Mouse (Mus musculus) intestine, embryonic 14.5 days (tissue): ENCODE data around the gene Hdac1. TPM values are rescaled to one million over a fixed set of nuclear protein-coding genes. Genes with fewer than 3 reads are reported as not detected.
A peak's percentile ranks its signal among the peaks of the same experiment; 100 is the strongest.

Experiments
- ATAC-seq: fragments of 200-750 bp; cut with Nextera tagmentation; replicated peaks from 2 replicates; pipeline ENCODE4 v1.8.0; 2017; ENCODE audit warnings: low read depth, moderate number of reproducible peaks, moderate TSS enrichment, moderate library complexity; ENCODE audit not compliant: low FRiP score, low TSS enrichment
- DNase-seq: peaks from one replicate; pipeline ENCODE4 v3.0.0-alpha.2; 2018; ENCODE audit warnings: low spot score
- H3K27ac ChIP-seq: fragments of 300-500 bp; sonication (generic); 2 replicates; pipeline ENCODE4 v1.5.1; 2014; ENCODE audit warnings: low read depth, mild to moderate bottlenecking, control low read depth
- H3K27me3 ChIP-seq: fragments of 300-500 bp; sonication (generic); replicated peaks from 2 replicates; pipeline ENCODE4 v1.6.1; 2014; ENCODE audit warnings: low read length, control low read depth; ENCODE audit not compliant: control insufficient read depth, insufficient read depth
- H3K36me3 ChIP-seq: fragments of 300-500 bp; sonication (generic); 2 replicates; pipeline ENCODE4 v1.6.1; 2014; ENCODE audit warnings: low read length, control low read depth; ENCODE audit not compliant: control insufficient read depth, insufficient read depth
- H3K4me1 ChIP-seq: fragments of 300-500 bp; sonication (generic); replicated peaks from 2 replicates; pipeline ENCODE4 v1.6.1; 2014; ENCODE audit warnings: low read length, control low read depth, mixed read lengths; ENCODE audit not compliant: control insufficient read depth, insufficient read depth
- H3K4me2 ChIP-seq: fragments of 300-500 bp; sonication (generic); 2 replicates; pipeline ENCODE4 v1.6.1; 2014; ENCODE audit warnings: low read length
- H3K4me3 ChIP-seq: fragments of 300-500 bp; sonication (generic); 2 replicates; pipeline ENCODE4 v1.5.1; 2014; ENCODE audit warnings: low read depth, low read length, control low read depth, mixed read lengths
- H3K9ac ChIP-seq: fragments of 300-500 bp; sonication (generic); 2 replicates; pipeline ENCODE4 v1.6.1; 2014; ENCODE audit warnings: mild to moderate bottlenecking, low read length
- H3K9me3 ChIP-seq: fragments of 300-500 bp; sonication (generic); 2 replicates; pipeline ENCODE4 v1.6.1; 2016; ENCODE audit warnings: low read length, control low read depth; ENCODE audit not compliant: control insufficient read depth
- WGBS: fragments of 180-500 bp; shearing (Covaris S2); extraction: QIAGEN DNeasy Blood & Tissue Kit; methylation state at CpG from one replicate; pipeline ENCODE4 v1.1.7; 2014; 5-methylcytosine and 5-hydroxymethylcytosine counted together
- polyA plus RNA-seq: library from polyadenylated mRNA; unstranded; fragments of >200 nt; fragmentation: Nextera tagmentation; extraction: Ambion mirVana; gene quantifications from 2 replicates; pipeline ENCODE4 v1.2.1, GENCODE M21; 2014

Gene Hdac1
- polyA plus RNA-seq, 1 experiment from 2014 or later: 212 TPM

GRCm38 (mm10) chr4:129570028-129570427 lies 27.5 kb upstream of the Hdac1 start:
- no peaks in the 10 kb centered on the region for H3K4me1 ChIP-seq
- 83% methylated on average over 6 of the region's 6 CpGs for WGBS

GRCm38 (mm10) chr4:129568366-129568765 lies 25.9 kb upstream of the Hdac1 start:
- ATAC-seq (no peak), DNase-seq (no peak)
- no peak overlapping the region for H3K4me2 ChIP-seq
- H3K27me3 ChIP-seq: no peaks in the 10 kb centered on the region
- 93% methylated on average over 7 of the region's 7 CpGs for whole genome bisulfite sequencing
- H3K9ac ChIP-seq: no peak overlapping the region
- H3K36me3 ChIP-seq: no peaks in the 10 kb centered on the region
- H3K9me3 ChIP-seq: no peaks in the 10 kb centered on the region
- H3K4me1 ChIP-seq: 0 out of 2 replicates have a peak, but pooled peaks cover 3% of the 10 kb centered on the region
- H3K4me3 ChIP-seq: no peak overlapping the region
- H3K27ac ChIP-seq: no peak overlapping the region

More at GRCm38 (mm10) chr4:129570028-129570427, 27.5 kb upstream of the Hdac1 start:
- Histone ChIP-seq H3K27me3 (no peaks in the 10 kb centered on the region), H3K9ac (no peak overlapping the region), H3K4me2 (no peak overlapping the region), H3K4me3 (no peak overlapping the region), H3K36me3 (no peaks in the 10 kb centered on the region), H3K9me3 (no peaks in the 10 kb centered on the region), H3K27ac (no peak overlapping the region)
- ATAC-seq (no peak), DNase-seq (no peak)

GRCm38 (mm10) chr4:129565139-129565538 lies 22.6 kb upstream of the Hdac1 start:
- Histone ChIP-seq H3K4me3 (no peak overlapping the region), H3K9ac (no peak overlapping the region), H3K4me1 (0 out of 2 replicates have a peak, but pooled peaks cover 3% of the 10 kb centered on the region), H3K36me3 (no peaks in the 10 kb centered on the region), H3K27ac (no peak overlapping the region), H3K9me3 (no peaks in the 10 kb centered on the region), H3K27me3 (no peaks in the 10 kb centered on the region), H3K4me2 (no peak overlapping the region)
- WGBS: 85% methylated on average over 6 of the region's 6 CpGs
- no peak for DNase-seq
- ATAC-seq: no peak

DNA sequence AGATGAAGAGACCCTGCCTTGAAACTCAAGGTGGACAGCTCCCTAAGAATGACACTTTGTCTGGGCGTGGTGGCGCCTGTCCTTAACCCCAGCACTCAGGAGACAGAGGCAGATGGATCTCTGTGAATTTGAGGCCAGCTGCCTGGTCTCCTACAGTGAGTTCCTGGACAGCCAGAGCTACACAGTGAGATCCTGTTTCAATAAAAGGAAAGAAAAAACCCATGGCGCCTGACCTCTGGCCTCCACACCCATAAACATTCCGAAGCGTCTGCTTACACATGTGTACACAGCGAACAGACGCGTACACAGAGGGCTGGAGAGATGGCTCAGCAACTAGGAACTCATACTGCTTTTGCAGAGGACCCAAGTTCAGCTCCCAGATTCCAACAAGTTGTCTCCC lies 21.2 kb upstream of the Hdac1 start:
- Histone ChIP-seq H3K4me2 (no peak overlapping the region), H3K27ac (peak overlapping the region; percentile 24; the same call in 1 of the 2 replicates)

DNA sequence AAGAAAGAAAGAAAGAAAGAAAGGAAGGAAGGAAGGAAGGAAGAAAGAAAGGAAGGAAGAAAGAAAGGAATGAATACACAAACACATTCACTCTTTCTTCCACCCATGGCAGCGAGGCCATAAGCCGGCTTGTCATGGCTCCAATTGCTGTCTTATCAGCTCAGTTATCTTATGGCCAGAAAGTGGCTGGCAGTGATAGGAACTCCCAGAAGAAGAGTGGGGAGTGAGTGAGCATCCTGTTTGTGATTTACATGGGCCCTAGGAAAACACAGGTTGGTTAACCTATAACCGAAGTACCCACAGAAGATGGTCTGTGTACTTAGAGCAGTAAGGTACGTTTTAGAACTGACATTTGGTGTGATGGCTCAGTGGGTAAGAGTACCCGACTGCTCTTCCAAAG lies 18.7 kb upstream of the Hdac1 start:
- ATAC-seq: no peak
- no peaks in the 10 kb centered on the region for H3K9me3 ChIP-seq
- H3K9ac ChIP-seq: no peak overlapping the region
- H3K4me2 ChIP-seq: no peak overlapping the region
- no peak for DNase-seq
- no peak overlapping the region for H3K27ac ChIP-seq
- H3K4me3 ChIP-seq: no peak overlapping the region
- H3K4me1 ChIP-seq: peaks cover 11% of the 10 kb centered on the region
- no peaks in the 10 kb centered on the region for H3K36me3 ChIP-seq
- H3K27me3 ChIP-seq: no peaks in the 10 kb centered on the region
- WGBS: 77% methylated on average over 5 of the region's 5 CpGs

More for the DNA sequence above, 21.2 kb upstream of the Hdac1 start:
- WGBS: 8% methylated on average over 8 of the region's 8 CpGs
- Histone ChIP-seq H3K4me1 (0 out of 2 replicates have a peak, but pooled peaks cover 3% of the 10 kb centered on the region), H3K9me3 (no peaks in the 10 kb centered on the region), H3K36me3 (no peaks in the 10 kb centered on the region), H3K9ac (no peak overlapping the region), H3K4me3 (no peak overlapping the region), H3K27me3 (no peaks in the 10 kb centered on the region)
- ATAC-seq (peak; percentile 53; the same call in 1 of the 2 replicates), DNase-seq (no peak)

GRCm38 (mm10) chr4:129558321-129558955 lies 15.9 kb upstream of the Hdac1 start:
- no peak overlapping the region for H3K9ac ChIP-seq
- no peaks in the 10 kb centered on the region for H3K36me3 ChIP-seq
- ATAC-seq: no peak
- 82% methylated on average over 12 of the region's 12 CpGs for WGBS
- H3K9me3 ChIP-seq: no peaks in the 10 kb centered on the region
- H3K4me3 ChIP-seq: no peak overlapping the region
- no peak overlapping the region for H3K4me2 ChIP-seq
- H3K4me1 ChIP-seq: peaks cover 18% of the 10 kb centered on the region
- H3K27ac ChIP-seq: no peak overlapping the region
- no peaks in the 10 kb centered on the region for H3K27me3 ChIP-seq
- no peak for DNase-seq

- H3K36me3 ChIP-seq: no peaks in the 10 kb centered on the region
- H3K4me3 ChIP-seq: no peak overlapping the region
- peaks cover 18% of the 10 kb centered on the region for H3K4me1 ChIP-seq
- peak overlapping the region; percentile 51; the same call in 1 of the 2 replicates for H3K27ac ChIP-seq
- 60% methylated on average over 9 of the region's 9 CpGs for WGBS
- H3K27me3 ChIP-seq: no peaks in the 10 kb centered on the region
- peak overlapping the region; percentile 94 for H3K4me2 ChIP-seq
- DNase-seq (no peak), ATAC-seq (no peak)
- peak overlapping the region; percentile 55; the same call in 1 of the 2 replicates for H3K9ac ChIP-seq
- H3K9me3 ChIP-seq: no peaks in the 10 kb centered on the region
Observed at GRCm38 (mm10) chr4:129557256-129557808, 14.8 kb upstream of the Hdac1 start.

GRCm38 (mm10) chr4:129556532-129557223 lies 14.2 kb upstream of the Hdac1 start:
- Histone ChIP-seq H3K27ac (peak overlapping the region; percentile 51; the same call in 1 of the 2 replicates), H3K4me2 (peak overlapping the region; percentile 94), H3K9ac (peak overlapping the region; percentile 55), H3K36me3 (no peaks in the 10 kb centered on the region), H3K27me3 (no peaks in the 10 kb centered on the region), H3K4me1 (peaks cover 18% of the 10 kb centered on the region), H3K4me3 (peak overlapping the region; percentile 58), H3K9me3 (no peaks in the 10 kb centered on the region)
- peak; percentile 80 for ATAC-seq
- DNase-seq: peak; percentile 98
- WGBS: 7% methylated on average over 33 of the region's 33 CpGs
